Mouse (Mus musculus): ENCODE measurements around the gene Sox15.
"Not testable (repeated sequence)": the region's sequence is repeated elsewhere in the genome, so short reads cannot be mapped to it uniquely, and the experiment has no call there.

The Sox15 gene

DNA sequence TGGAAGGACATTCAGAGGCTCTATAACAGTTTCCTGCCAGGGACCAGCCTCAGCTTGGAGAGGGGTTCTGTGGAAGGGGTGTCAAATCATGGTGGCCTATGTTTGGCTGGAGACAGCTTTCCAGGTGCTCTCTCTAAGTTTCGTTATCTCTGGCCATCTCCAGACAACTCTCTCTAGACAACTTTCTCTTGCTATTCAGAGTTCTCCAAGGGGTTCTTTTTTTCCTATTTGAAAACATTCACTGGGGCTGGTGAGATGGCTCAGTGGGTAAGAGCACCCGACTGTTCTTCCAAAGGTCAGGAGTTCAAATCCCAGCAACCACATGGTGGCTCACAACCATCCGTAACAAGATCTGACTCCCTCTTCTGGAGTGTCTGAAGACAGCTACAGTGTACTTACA is 48.3 kb downstream of the Sox15 start:
- not testable (repeated sequence) for DNase-seq

DNA sequence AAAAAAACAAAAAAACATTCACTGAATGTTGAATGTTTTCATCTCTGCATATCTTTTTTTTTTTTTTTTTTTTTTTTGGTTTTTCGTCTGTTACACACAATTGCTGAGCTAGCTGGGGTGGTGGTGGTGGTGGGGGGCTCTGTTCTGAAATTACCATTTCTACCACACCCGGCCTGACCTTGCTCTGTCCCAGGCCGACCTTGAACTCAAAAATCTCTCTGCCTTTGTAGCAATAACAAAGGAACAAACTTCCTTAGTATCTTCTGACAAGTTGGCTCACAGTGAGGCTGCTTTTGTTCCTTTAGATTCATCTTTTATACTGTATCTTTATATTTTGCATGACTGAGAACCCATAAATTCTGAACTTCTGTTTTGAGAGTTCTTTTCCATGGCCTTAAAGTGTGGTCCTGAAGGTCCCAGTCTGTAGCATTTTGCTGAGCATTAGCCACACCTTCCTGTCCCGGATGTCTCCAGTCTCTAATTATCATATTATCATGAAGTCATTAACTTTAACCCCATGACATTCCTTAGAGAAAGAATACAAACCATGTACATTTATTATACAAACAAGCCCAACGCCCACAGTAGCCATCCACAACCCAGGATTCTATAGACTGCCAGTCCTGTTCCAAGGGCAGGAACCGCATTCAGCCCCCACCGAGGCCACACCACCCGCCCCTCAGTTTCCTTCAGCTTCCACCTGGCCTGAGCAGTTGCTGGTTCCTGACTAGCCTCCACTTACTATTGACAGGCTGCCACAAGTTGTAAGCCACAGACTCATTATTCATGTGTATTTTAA is 48.9 kb downstream of the Sox15 start:
- no peak for DNase-seq

- DNase-seq = no peak
These were observed 49.5 kb downstream of the Sox15 start for GRCm38 (mm10) chr11:69704613-69705010.
